Mouse (Mus musculus) 416B (cell line): ENCODE results near the gene Rhoj.
"Not testable (repeated sequence)": the region's sequence is repeated elsewhere in the genome, so short reads cannot be mapped to it uniquely, and the experiment has no call there.

Experiments used
- DNase-seq: peaks from one replicate; pipeline ENCODE4 v3.0.0; 2011; ENCODE audit warnings: low read depth

Rhoj gene

GRCm38 (mm10) chr12:75349537-75349936, 41.4 kb downstream of the Rhoj start:
- DNase-seq = not testable (repeated sequence)

- no peak for DNase-seq
These were observed 42.6 kb downstream of the Rhoj start for GRCm38 (mm10) chr12:75350750-75351149.

DNA sequence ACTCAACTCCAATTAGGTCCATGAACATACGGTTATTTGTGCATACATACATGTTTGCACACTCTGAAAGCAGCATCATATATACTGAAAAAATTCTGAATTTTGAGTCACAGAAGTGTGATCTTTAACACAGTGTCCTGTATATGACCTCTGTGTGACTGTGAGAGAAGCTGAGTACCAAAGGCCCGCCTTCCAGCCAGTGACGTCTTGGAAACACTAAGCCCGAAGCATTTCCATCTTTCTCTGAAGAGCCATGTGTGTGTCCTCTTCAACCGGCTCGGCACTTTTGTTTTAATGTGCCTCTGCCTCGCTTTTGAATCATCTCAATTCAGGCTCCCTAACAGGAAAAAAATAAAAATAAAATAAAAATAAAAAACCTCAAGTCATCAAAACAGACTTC, 43.7 kb downstream of the Rhoj start:
- no peak for DNase-seq

DNA sequence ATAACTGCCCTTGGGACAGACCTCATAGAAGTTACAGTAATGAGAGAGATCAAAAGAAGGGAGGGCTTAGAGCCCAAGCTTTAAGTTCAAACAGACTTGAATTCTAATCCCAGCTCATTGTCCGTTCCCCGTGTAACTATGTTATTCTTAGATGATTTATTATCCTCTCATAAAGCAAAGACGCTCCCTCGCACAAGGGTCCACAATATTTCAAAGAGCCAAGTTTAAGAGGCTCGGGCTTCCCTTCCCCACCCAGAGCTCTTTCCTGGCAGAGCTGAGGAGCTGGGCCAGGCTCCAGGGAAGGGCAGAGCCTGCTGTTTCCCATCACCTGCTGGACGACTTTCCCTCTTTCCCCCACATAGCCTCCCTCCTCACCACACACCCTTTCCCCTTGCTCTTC, 44.3 kb downstream of the Rhoj start:
- no peak for DNase-seq

DNA sequence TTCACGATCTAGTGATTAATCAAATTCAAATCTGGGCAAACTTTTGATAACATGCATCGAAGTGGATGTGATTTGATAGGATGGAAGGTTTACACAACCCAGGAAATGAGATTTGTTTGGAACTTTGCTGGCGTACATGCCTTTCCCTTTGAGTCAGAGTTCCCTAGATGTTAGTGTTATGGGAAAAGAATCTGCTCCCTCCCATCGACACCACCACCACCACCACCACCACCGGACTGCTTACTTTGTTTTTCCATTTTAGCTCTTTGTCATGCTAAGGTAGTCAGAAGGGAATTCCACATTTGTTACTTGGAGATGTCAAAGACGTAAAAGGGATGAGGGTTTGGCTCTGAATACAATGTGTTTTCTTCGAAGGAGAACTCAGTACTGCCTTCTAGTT, 46.2 kb downstream of the Rhoj start:
- DNase-seq = no peak

DNA sequence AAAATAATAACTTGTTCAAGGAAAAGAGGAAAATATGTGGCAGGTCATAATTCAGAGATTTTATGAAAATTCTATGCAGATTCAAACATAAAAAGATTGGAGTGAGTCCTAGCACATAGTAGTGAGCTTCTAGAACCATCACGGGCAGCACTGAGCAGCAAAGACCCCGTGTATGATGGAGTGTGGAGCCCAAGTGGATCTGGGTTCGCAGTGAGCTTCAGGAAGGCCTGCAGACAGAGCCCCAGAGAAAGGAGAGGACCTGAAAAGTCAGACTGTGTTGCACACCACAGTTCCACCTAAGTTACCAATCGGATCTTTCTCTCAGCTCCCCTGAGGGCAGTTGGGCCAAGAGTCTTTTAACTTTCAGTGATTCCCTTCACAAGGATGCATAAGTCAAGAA, 49.7 kb downstream of the Rhoj start:
- no peak for DNase-seq

DNA sequence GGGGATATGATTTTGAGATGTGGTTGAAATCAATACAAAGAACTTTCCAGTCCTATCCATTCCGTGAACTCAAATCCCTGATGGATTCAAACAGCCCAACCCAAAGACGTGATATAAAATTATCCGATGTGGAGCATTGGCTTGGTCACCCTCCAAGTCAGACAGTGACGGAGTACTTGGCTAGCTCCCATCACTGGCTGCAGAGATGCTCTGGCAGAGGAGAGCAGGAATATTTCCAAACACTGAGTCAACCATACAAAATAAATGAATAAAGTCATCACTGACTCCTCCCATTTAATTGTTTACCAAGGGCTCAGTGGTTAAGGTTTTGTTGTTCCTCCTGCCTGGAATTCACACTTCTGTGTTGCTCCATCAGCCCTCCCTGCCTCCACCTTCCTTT, 50.6 kb downstream of the Rhoj start:
- no peak for DNase-seq

GRCm38 (mm10) chr12:75359500-75359899, 51.4 kb downstream of the Rhoj start:
- no peak for DNase-seq

GRCm38 (mm10) chr12:75359921-75360482, 51.9 kb downstream of the Rhoj start:
- DNase-seq = no peak

GRCm38 (mm10) chr12:75362456-75362855, 54.3 kb downstream of the Rhoj start:
- DNase-seq = no peak

DNA sequence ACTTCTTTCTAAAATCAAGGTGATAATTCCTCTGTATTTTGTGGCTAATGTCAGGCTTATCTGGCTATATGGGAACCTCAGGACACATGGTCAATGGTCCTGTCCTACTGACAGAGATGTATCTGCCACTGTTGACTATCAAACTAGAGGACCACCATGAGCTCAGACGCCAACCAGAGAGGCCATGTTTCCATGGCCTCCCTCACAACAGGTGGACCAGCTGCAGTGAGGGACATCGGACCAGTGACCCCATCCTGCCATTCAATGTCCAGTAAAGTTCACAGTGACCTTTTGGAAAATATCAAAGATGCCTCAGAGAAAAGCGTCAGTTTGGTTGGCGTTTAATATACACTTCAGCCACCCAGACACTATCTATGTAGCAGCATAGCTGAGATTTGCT, 56.3 kb downstream of the Rhoj start:
- DNase-seq = no peak

DNA sequence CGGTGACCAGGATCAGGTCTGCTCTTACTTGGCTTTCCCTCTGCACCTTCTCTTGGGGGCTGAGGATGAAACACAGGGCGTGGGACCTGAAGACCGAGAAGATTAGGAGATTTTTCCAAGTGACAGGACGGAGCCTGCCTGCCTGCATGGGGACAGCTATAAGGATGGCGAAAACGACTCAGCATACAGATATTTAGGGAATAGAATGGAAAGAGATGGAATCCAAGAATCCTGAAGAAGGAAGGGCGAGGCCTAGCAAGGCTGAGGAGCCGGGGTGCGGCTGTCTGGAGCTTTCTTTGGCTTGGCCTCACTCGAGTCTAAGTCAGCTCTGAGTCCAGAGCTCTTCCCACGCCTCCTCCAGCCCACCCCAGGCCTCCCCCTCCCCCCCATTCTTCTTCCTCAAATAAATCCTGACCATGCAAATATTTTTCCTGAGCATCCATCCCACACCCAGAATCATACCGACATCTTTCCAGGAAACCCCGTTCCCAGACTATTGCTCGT, 57.6 kb downstream of the Rhoj start:
- no peak for DNase-seq

GRCm38 (mm10) chr12:75367371-75367770, 59.2 kb downstream of the Rhoj start:
- DNase-seq = no peak

DNA sequence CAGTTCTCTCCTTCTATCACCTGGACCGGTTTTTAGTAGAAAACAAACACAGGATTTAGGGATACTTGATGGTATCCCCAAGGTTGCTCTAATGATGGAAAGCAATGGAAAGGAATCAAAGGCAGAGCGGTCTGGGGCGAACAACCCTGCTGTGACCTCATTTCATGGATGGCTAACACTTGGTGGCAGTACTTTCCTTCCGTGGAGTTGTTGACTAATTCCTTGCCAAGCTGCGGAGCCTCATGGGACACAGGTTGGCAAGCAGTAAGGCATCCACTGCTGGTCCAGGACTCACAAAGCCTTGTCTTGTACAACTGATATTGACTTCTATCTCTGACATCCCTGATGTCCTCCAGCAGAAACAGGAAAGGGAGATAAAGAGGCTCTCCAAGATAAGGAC, 60.4 kb downstream of the Rhoj start:
- no peak for DNase-seq

- DNase-seq = no peak
These were observed 61.3 kb downstream of the Rhoj start for GRCm38 (mm10) chr12:75369418-75369851.

DNA sequence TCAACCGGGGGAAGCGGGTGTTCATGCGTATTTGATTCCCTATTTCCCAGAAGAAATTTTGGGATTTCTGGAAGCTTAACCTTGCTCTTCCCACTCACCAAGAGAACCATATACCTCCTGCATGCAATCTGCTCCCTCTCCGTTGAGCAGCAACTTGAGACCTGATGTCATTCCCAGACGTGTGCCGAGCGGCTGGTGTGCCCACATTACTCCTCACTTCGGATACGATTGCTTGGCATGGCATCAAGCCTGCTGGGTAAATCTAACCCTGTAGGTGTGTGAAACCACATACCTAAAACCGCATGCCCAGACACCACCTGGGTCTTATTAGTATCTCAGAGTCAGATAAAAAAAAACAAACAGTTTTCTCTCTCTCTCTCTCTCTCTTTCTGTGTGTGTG, 66.3 kb downstream of the Rhoj start:
- DNase-seq = no peak

- no peak for DNase-seq
These were observed 66.9 kb downstream of the Rhoj start for GRCm38 (mm10) chr12:75375060-75375459.

DNA sequence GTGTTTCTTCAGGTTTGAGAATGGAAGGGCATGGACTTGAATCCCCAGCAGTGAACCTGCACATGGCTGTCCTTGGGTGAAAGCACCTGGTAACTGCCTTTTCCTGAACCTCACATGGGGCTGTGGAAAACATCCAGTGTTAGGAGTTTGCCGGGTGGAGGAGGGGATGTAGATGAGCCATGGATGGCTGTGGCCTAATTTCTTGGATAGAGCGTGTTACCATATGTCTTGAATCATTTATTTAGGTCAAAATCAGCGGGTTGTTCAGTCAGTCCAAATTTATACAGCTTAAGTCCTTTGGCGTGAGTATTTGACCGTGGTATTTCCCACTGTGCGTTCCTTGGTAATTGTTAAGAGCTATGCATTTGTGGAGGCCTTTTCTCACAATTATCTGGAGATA, 68.0 kb downstream of the Rhoj start:
- DNase-seq = no peak

DNA sequence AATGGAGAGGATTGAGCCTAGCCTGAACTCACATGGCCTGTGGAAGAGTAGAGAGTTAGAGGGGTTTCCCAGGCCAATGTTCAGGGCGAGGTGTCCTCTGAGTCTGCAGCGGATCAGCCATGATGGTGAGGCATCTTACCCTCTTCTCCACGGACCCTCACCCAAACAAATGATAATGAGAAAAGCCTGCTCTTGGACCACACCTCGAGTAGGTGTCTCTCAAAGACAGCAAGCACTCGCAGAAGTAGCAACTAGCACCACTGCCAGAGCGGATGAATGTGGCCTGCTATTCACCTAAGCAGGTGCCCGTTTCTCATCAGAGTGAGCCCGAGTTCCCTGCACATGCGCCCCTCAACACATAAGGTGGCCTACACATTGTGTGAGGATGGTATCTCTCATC, 78.6 kb downstream of the Rhoj start:
- no peak for DNase-seq

DNA sequence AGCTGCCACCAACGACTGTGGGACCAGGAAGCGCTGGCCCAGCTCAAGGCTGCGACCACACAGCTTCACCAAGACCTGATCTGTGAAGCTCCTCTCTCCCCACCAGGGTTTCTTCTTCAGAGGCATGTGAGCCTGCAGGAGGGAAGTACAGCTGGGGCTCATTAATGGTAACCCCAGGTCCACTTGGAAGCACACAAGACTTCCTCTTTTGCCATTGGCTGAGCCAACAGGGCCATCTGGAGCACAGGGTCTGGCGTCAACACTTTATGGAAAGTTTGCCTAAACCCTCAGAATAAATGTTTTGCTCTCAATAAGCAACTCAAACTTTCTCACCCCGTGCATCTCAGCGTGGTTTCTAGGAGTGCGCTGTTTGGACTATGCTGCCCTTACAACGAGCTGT, 79.0 kb downstream of the Rhoj start:
- no peak for DNase-seq

DNA sequence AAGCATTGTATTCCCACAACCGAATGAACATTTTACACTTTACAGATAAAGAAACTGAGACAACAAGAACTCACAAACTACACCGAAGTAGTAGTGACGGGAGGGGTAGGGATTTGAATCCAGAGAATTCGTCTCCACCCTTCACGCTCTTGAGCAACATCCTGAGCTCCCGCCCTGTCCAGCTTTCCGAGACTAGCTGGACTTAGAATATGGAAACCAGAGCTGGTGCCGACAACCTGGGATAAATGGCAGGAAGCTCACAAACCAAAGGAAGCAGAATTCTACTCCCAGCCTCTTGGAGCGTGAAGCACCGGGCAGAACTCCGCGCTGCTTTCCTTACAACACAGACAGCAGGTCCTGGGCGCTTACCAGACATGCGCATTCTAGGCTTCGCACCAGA, 79.7 kb downstream of the Rhoj start:
- no peak for DNase-seq

GRCm38 (mm10) chr12:75388521-75388920, 80.4 kb downstream of the Rhoj start:
- DNase-seq = no peak

DNA sequence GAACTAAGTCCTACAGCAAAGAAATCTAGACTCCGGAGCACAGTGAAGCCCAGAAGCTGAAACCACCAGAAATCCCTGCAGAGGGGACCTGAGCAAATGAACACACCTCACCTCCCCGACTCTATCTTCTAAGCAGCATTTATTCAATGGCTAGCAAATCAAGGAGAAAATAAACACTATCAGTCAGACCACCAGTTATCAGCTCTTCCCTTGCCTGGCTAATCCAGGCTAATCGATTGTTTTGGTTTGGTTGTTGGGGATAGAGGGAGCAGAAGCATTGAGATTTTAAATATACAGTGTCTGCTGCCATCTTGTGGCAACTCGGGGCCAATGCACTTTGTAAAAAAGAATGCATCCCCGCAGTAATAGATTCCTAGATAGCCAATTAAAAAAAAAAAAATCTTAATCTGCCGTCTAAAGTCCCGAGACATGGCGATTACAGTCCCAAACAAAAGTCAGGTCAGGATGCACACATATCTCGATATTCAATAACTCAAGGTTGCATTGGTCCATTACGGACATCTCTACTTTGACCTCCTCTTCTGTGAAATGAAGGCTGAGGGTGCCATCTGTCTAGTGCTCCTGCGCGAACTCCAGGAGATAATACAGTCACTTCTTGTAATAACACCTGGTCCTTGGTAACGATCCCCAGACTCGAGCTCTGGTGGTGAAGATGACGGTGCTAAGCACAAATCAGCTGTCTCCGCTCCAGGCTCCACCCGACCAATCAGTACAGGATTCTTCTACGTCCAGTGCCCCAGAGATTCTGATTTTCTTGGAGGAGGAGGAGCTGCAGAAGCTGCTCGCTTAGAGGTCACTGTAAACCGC, 81.4 kb downstream of the Rhoj start:
- DNase-seq = peak; percentile 35

GRCm38 (mm10) chr12:75391526-75391925, 83.4 kb downstream of the Rhoj start:
- no peak for DNase-seq
